Mouse (Mus musculus) cerebellum, adult 2 months (tissue): ENCODE measurements at regions not wholly inside any gene's neighbourhood (a gene's known extent, or its start where the extent isn't known, plus 50 kb on each side); places are given as distances from the start of the nearest gene placed in this dataset.

Source experiments
- CTCF ChIP-seq: fragments of 200-500 bp; IDR thresholded peaks from 2 replicates; pipeline ENCODE4 v1.5.1; 2011; ENCODE audit warnings: low read depth, mild to moderate bottlenecking, control low read depth, low read length, moderate library complexity, borderline replicate concordance; ENCODE audit not compliant: insufficient read depth
- POLR2A ChIP-seq: fragments of 200-500 bp; IDR thresholded peaks from 2 replicates; pipeline ENCODE4 v1.6.1; 2011; ENCODE audit warnings: low read length, control low read depth, borderline replicate concordance; ENCODE audit not compliant: insufficient read depth

- no peak for TF ChIP-seq CTCF
- no peak for TF ChIP-seq POLR2A
These were observed 115.2 kb upstream of the Ndn start for GRCm38 (mm10) chr7:62231120-62231574.
